Mouse (Mus musculus): ENCODE data around the gene Strada. TPM values are rescaled to one million over a fixed set of nuclear protein-coding genes. Genes with fewer than 3 reads are reported as not detected.
A peak's percentile ranks its signal among the peaks of the same experiment; 100 is the strongest.
"Not testable (repeated sequence)": the region's sequence is repeated elsewhere in the genome, so short reads cannot be mapped to it uniquely, and the experiment has no call there.

Strada gene
- polyA plus RNA-seq, 1 experiment: 2.6 TPM

DNA sequence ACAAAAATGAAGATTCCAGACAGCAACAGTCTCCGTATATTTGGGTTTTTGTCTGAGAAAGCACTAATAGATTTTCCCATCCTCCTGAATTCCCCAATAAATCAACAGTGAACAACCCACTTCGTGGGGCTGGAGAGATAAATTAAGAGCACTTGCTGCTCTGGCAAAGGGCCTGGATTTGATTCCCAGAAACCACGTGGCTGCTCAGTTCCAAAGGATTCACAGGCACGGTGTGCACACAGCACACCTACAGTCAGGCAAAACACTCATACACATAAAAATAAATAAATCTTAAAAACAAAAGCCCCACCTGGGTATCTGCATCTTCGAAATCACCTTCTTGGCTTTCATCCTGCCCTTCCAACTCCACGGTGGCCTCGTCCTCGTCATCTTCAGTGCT is 10.8 kb upstream of the Strada start:
- H3K36me3 ChIP-seq (ENCODE audit: control insufficient read depth): peaks cover 61% of the 10 kb centered on the region
- TF ChIP-seq GATA1 (IDR thresholded peaks at IDR 0.05; ENCODE audit: low read length): no peak
- TF ChIP-seq TAL1 (IDR thresholded peaks at IDR 0.05; ENCODE audit: low read length): no peak
- H3K4me3 ChIP-seq (replicated peaks): no peak overlapping the region
- peaks cover 20% of the 10 kb centered on the region for H3K4me1 ChIP-seq (ENCODE audit: control insufficient read depth)
- no peaks in the 10 kb centered on the region for H3K9me3 ChIP-seq (ENCODE audit: control insufficient read depth, low read length)
- no peaks in the 10 kb centered on the region for H3K27me3 ChIP-seq (ENCODE audit: control insufficient read depth)

DNA sequence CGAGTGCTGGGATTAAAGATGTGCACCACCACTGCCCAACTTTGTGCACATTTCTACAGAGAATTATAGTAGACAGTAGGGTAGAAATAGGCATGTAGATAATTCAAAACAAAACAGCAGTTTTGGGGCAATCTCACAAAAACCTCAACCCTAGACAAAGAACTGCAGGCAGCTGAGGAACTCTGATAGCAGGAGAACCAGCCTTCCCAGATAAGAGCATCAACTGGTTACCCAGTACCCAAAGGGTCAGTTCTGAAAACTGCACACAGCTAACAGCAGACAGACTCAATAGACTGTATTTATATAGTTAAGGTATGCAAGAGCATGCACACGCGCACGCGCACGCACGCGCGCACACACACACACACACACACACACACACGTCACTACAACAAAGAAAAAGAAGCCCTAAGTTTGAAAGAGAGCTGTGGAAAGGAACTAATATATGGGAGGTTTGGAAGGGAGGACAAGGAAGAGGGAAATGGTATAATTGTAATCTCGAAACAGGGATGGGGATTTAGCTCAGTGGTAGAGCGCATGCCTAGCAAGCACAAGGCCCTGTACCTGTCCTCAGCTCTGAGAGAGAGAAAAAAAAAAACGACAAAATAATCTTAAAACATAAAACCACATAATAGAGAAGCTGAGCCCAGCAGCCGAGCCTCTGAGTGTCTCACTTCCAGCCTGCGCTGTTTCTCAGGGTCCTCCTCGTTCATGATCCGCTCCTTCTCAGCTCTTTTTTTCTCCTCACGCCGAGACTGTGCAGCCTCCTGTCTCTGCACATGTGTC is 438 bp downstream of the Strada start:
- peaks cover 90% of the 10 kb centered on the region for H3K36me3 ChIP-seq (ENCODE audit: control insufficient read depth)

DNA sequence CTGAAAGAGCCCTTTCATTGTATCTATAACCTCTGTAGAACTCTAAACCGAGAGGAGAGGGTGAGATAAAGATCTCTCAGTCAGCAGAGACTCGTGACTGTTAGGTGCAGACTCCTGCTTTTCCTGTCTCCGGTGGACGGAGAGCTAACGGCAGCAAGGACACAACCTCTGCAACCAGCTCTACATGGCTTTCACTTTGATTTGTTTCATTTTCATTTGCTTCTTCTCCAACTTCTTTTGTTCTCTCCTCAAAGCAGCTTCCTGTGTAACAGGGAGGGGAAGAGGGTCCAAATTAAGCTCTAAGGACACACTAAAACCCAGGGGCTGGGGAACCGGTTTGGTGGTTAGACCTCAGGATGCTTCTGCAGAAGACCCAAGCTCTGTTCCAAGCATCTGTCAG is 1.2 kb downstream of the Strada start:
- Histone ChIP-seq H3K36me3 (ENCODE audit: control insufficient read depth) (peaks cover 90% of the 10 kb centered on the region), H3K4me1 (ENCODE audit: control insufficient read depth) (peaks cover 25% of the 10 kb centered on the region), H3K9me3 (ENCODE audit: control insufficient read depth, low read length) (no peaks in the 10 kb centered on the region), H3K4me3 (replicated peaks) (no peak overlapping the region), H3K27me3 (ENCODE audit: control insufficient read depth) (no peaks in the 10 kb centered on the region)
- no peak for TF ChIP-seq GATA1 (IDR thresholded peaks at IDR 0.05; ENCODE audit: low read length)
- TF ChIP-seq TAL1 (IDR thresholded peaks at IDR 0.05; ENCODE audit: low read length): no peak

More for the DNA sequence above, 438 bp downstream of the Strada start:
- Histone ChIP-seq H3K9me3 (ENCODE audit: control insufficient read depth, low read length) (no peaks in the 10 kb centered on the region), H3K4me1 (ENCODE audit: control insufficient read depth) (peaks cover 25% of the 10 kb centered on the region), H3K27me3 (ENCODE audit: control insufficient read depth) (no peaks in the 10 kb centered on the region), H3K4me3 (replicated peaks) (no peak overlapping the region)
- TF ChIP-seq TAL1 (IDR thresholded peaks at IDR 0.05; ENCODE audit: low read length) (no peak), GATA1 (IDR thresholded peaks at IDR 0.05; ENCODE audit: low read length) (no peak)

DNA sequence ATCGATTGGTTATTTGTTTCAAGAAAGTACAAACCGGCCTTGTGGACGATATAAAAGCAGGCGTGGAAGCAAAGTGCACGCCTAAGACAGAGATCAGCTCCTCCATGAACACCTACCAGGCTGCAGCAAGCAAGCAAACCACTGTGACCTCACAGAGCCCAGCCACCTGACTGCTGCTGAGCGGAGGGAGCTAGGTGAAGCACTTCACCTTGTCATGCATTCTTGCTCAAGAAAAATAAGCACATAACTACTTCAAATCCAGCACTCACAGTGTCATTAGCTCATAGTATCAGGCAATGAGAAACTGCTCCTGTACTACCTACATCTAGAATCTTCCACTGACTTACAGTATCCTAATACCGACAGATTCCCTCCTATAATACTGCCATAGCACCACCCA is 2.0 kb downstream of the Strada start:
- not testable (repeated sequence) for H3K4me3 ChIP-seq (replicated peaks); H3K27me3 ChIP-seq (ENCODE audit: control insufficient read depth); H3K9me3 ChIP-seq (ENCODE audit: control insufficient read depth, low read length)
- Histone ChIP-seq H3K4me1 (ENCODE audit: control insufficient read depth) (peaks cover 28% of the 10 kb centered on the region), H3K36me3 (ENCODE audit: control insufficient read depth) (peaks cover 83% of the 10 kb centered on the region)

DNA sequence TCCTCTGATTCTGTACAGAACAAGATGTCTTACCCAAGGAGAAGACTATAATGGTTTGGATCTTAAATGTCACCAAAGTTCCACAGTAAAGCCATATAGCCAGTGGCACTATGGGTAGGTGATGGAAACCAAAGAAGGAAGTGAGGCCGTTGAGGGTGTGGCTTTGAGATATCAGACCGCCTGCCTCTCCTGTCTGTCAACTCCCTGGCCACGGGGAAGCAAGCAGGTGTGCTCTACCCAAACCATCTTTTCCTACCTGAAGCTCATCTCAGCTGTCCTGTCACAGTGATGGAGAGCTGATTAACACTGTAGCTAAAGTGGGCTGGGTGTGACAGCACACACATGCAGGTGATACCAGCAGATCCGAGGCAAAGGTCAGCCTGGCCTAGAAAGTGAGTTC is 3.7 kb downstream of the Strada start:
- H3K27me3 ChIP-seq (ENCODE audit: control insufficient read depth): no peaks in the 10 kb centered on the region
- TF ChIP-seq GATA1 (IDR thresholded peaks at IDR 0.05; ENCODE audit: low read length) (no peak), TAL1 (IDR thresholded peaks at IDR 0.05; ENCODE audit: low read length) (no peak)
- peaks cover 41% of the 10 kb centered on the region for H3K4me1 ChIP-seq (ENCODE audit: control insufficient read depth)
- no peak overlapping the region for H3K4me3 ChIP-seq (replicated peaks)
- H3K36me3 ChIP-seq (ENCODE audit: control insufficient read depth): peaks cover 66% of the 10 kb centered on the region
- H3K9me3 ChIP-seq (ENCODE audit: control insufficient read depth, low read length): no peaks in the 10 kb centered on the region

DNA sequence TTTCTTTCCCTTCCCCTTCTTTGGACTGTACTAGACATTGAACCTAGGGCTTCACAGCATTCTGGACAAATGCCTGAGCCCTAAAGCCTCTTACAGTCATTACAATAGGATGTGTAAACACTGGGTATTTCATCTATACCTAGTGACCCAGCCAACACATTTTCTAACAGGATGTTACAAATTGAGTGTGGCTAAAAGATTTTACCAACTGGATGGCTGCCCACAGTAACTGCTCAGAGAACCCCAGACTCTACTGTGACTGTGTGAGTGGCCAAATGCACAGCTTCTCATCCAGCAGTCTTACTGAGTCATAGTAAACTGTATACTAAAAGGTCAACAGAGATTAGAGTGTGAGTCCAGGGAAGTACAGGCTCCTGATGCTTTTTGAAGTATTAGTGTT is 6.6 kb downstream of the Strada start:
- no peak for TF ChIP-seq GATA1 (IDR thresholded peaks at IDR 0.05; ENCODE audit: low read length)
- TF ChIP-seq TAL1 (IDR thresholded peaks at IDR 0.05; ENCODE audit: low read length): no peak
- Histone ChIP-seq H3K4me3 (replicated peaks) (no peak overlapping the region), H3K27me3 (ENCODE audit: control insufficient read depth) (no peaks in the 10 kb centered on the region), H3K36me3 (ENCODE audit: control insufficient read depth) (peaks cover 39% of the 10 kb centered on the region), H3K4me1 (ENCODE audit: control insufficient read depth) (peaks cover 49% of the 10 kb centered on the region), H3K9me3 (ENCODE audit: control insufficient read depth, low read length) (no peaks in the 10 kb centered on the region)

DNA sequence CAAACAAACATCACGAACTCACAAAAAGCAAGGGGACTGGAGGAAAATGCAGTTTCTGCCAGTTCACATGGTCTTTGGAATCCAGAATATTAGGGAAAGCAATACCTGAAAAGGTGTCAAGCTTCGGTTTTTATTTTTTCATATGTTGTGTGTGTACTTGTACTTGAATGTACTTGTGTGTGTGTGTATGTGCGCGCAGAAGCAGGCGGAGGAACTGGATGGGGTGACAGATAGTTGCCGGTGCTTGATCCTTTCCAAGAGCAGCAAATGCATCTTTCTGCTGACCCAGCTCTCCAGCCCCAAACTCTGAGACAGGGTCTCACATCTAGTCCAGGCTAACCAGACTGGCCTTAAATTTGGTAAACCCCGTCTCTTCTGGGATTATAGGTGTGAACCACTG is 7.1 kb downstream of the Strada start:
- TF ChIP-seq TAL1 (IDR thresholded peaks at IDR 0.05; ENCODE audit: low read length) (no peak), GATA1 (IDR thresholded peaks at IDR 0.05; ENCODE audit: low read length) (no peak)
- H3K27me3 ChIP-seq (ENCODE audit: control insufficient read depth): no peaks in the 10 kb centered on the region
- peaks cover 35% of the 10 kb centered on the region for H3K36me3 ChIP-seq (ENCODE audit: control insufficient read depth)
- H3K4me1 ChIP-seq (ENCODE audit: control insufficient read depth): peaks cover 50% of the 10 kb centered on the region
- no peaks in the 10 kb centered on the region for H3K9me3 ChIP-seq (ENCODE audit: control insufficient read depth, low read length)
- H3K4me3 ChIP-seq (replicated peaks): no peak overlapping the region

DNA sequence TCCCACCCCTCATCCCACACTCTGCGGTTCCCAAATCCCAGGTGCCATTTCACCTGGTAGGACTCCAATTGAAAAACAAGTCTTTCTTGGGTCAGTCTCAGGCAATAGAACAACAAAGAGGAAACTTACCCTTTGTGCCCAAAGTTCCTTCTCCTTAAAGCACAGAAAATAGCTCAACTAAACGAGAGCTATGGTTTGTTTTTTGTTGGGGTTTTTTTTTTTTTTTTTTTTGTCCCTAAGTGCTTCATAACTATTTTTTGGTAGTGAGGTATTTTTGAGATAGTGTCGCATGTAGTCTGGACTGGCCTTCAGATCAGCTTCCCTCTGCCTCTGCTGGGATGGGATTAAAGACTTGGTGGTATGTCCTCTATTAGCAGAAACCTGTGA is 7.8 kb downstream of the Strada start:
- no peak for TF ChIP-seq TAL1 (IDR thresholded peaks at IDR 0.05; ENCODE audit: low read length)
- TF ChIP-seq GATA1 (IDR thresholded peaks at IDR 0.05; ENCODE audit: low read length): no peak
- no peaks in the 10 kb centered on the region for H3K9me3 ChIP-seq (ENCODE audit: control insufficient read depth, low read length)
- peaks cover 30% of the 10 kb centered on the region for H3K36me3 ChIP-seq (ENCODE audit: control insufficient read depth)
- peak overlapping the region; percentile 84 for H3K4me3 ChIP-seq (replicated peaks)
- H3K27me3 ChIP-seq (ENCODE audit: control insufficient read depth): no peaks in the 10 kb centered on the region
- peaks cover 50% of the 10 kb centered on the region for H3K4me1 ChIP-seq (ENCODE audit: control insufficient read depth)

DNA sequence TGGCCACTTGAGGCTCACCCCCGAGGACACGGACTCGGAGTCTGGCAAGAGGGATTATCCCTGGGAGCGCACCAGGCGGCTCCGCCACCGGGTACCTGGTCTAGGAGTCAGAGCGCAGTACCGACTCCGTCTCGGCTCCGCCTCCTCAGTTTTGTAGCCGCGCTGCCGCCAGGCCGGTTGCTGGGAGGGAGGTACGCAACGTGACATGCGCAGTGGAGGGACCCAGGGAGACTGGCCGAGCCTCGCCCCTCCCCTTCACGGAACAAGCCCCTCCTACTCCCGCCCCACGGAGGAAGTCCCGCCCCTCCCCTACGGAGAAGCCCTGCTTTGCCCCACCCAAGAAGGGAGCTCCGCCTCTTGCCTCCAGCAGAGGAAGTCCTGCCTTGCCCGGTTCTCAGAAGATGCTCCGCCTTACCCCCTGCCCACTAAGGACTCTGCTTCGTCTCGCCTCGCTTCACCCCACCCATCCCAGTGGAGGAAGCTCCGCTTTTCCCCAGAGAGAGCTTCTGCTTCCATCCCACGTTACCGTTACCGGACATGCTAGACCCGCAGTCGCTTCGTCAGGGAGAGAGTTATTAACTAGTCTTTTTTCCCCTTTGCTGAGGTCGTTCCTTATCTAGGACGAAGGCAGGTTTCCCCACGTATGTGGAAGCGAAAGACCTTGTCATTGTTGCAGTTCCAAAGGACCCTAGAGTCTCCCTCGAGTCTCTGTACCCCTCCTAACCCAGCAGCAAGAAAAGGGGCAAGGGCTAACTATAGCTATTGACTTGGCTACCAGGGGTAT is 8.4 kb downstream of the Strada start:
- H3K36me3 ChIP-seq (ENCODE audit: control insufficient read depth): peaks cover 25% of the 10 kb centered on the region
- peak overlapping the region; percentile 84 for H3K4me3 ChIP-seq (replicated peaks)
- TF ChIP-seq TAL1 (IDR thresholded peaks at IDR 0.05; ENCODE audit: low read length) (no peak), GATA1 (IDR thresholded peaks at IDR 0.05; ENCODE audit: low read length) (no peak)
- peaks cover 49% of the 10 kb centered on the region for H3K4me1 ChIP-seq (ENCODE audit: control insufficient read depth)
- no peaks in the 10 kb centered on the region for H3K27me3 ChIP-seq (ENCODE audit: control insufficient read depth)
- H3K9me3 ChIP-seq (ENCODE audit: control insufficient read depth, low read length): no peaks in the 10 kb centered on the region

All from erythroblast, embryonic 14.5 days (primary cell).